Mouse (Mus musculus) limb, embryonic 12.5 days (tissue): ENCODE measurements at regions not wholly inside any gene's neighbourhood (a gene's known extent, or its start where the extent isn't known, plus 50 kb on each side); places are given as distances from the start of the nearest gene placed in this dataset.
A peak's percentile ranks its signal among the peaks of the same experiment; 100 is the strongest.

Experiments used
- ATAC-seq: fragments of 200-750 bp; cut with Nextera tagmentation; 2 replicates; pipeline ENCODE4 v1.8.0; 2017; ENCODE audit warnings: low read depth, moderate TSS enrichment; ENCODE audit not compliant: insufficient number of reproducible peaks, insufficient read depth, low FRiP score, low TSS enrichment
- H3K27ac ChIP-seq: fragments of 300-500 bp; sonication (generic); 2 replicates; pipeline ENCODE4 v1.5.1; 2016; ENCODE audit warnings: mild to moderate bottlenecking, moderate library complexity
- H3K27me3 ChIP-seq: fragments of 300-500 bp; sonication (generic); 2 replicates; pipeline ENCODE4 v1.6.1; 2016; ENCODE audit warnings: mild to moderate bottlenecking, moderate library complexity
- H3K36me3 ChIP-seq: fragments of 300-500 bp; sonication (generic); 2 replicates; pipeline ENCODE4 v1.6.1; 2016; ENCODE audit warnings: mild to moderate bottlenecking, moderate library complexity
- H3K4me1 ChIP-seq: fragments of 300-500 bp; sonication (generic); replicated peaks from 2 replicates; pipeline ENCODE4 v1.6.1; 2016
- H3K4me2 ChIP-seq: fragments of 300-500 bp; sonication (generic); 2 replicates; pipeline ENCODE4 v1.6.1; 2016; ENCODE audit warnings: mild to moderate bottlenecking, moderate library complexity
- H3K4me3 ChIP-seq: fragments of 300-500 bp; sonication (generic); replicated peaks from 2 replicates; pipeline ENCODE4 v1.5.1; 2016; ENCODE audit warnings: mild to moderate bottlenecking
- H3K9ac ChIP-seq: fragments of 300-500 bp; sonication (generic); replicated peaks from 2 replicates; pipeline ENCODE4 v1.6.1; 2016; ENCODE audit warnings: mild to moderate bottlenecking, moderate library complexity
- H3K9me3 ChIP-seq: fragments of 300-500 bp; sonication (generic); 2 replicates; pipeline ENCODE4 v1.6.1; 2016; ENCODE audit warnings: mild to moderate bottlenecking, moderate library complexity
- WGBS: fragments of 180-500 bp; shearing (Covaris S2); methylation state at CpG from one replicate; pipeline ENCODE4 v1.1.7; 2016; 5-methylcytosine and 5-hydroxymethylcytosine counted together

GRCm38 (mm10) chr2:146625166-146625751, 113.1 kb upstream of the Ralgapa2 start:
- Histone ChIP-seq H3K36me3 (no peaks in the 10 kb centered on the region), H3K9me3 (no peaks in the 10 kb centered on the region), H3K4me3 (no peak overlapping the region), H3K4me1 (0 out of 2 replicates have a peak, but pooled peaks cover 3% of the 10 kb centered on the region), H3K27ac (no peak overlapping the region), H3K9ac (no peak overlapping the region), H3K4me2 (no peak overlapping the region), H3K27me3 (peaks cover 6% of the 10 kb centered on the region)
- ATAC-seq: no peak
- 63% methylated on average over 5 of the region's 5 CpGs for WGBS

DNA sequence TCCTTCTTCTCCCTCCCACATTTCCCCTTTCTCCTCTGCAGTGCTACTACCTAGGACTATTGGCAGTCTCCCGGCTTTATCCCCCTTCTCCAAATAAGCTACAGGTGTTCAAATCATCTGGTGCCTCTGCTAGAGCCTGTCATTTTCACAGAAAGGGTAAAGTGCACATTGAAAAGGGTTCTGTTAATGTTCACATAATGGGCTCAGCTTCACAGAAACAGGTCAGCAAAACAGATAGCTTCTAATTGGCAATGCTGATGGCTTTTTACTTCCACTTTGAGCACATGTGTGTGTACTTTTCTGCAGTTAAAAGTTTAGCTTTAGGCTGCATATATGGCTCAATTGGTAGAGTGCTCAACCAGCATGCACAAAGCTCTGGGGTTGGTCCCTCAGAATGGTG, 114.4 kb upstream of the Ralgapa2 start:
- H3K9ac ChIP-seq: no peak overlapping the region
- ATAC-seq: no peak
- 22% methylated on average over 1 of the region's 1 CpGs for WGBS
- no peaks in the 10 kb centered on the region for H3K36me3 ChIP-seq
- H3K4me1 ChIP-seq: 0 out of 2 replicates have a peak, but pooled peaks cover under 1% of the 10 kb centered on the region
- H3K4me2 ChIP-seq: no peak overlapping the region
- no peaks in the 10 kb centered on the region for H3K9me3 ChIP-seq
- H3K27me3 ChIP-seq: peaks cover 3% of the 10 kb centered on the region
- H3K27ac ChIP-seq: no peak overlapping the region
- no peak overlapping the region for H3K4me3 ChIP-seq

- Histone ChIP-seq H3K27ac (no peak overlapping the region), H3K9me3 (no peaks in the 10 kb centered on the region), H3K4me3 (no peak overlapping the region), H3K4me2 (no peak overlapping the region), H3K27me3 (peaks cover 3% of the 10 kb centered on the region), H3K4me1 (no peaks in the 10 kb centered on the region), H3K36me3 (no peaks in the 10 kb centered on the region), H3K9ac (no peak overlapping the region)
- 63% methylated on average over 3 of the region's 3 CpGs for WGBS
- no peak for ATAC-seq
Observed at GRCm38 (mm10) chr2:146630179-146630578, 118.0 kb upstream of the Ralgapa2 start.

GRCm38 (mm10) chr2:146631098-146631497, 119.0 kb upstream of the Ralgapa2 start:
- Histone ChIP-seq H3K4me1 (no peaks in the 10 kb centered on the region), H3K4me3 (no peak overlapping the region), H3K9me3 (no peaks in the 10 kb centered on the region), H3K9ac (no peak overlapping the region), H3K27me3 (peaks cover 3% of the 10 kb centered on the region), H3K4me2 (no peak overlapping the region), H3K36me3 (no peaks in the 10 kb centered on the region), H3K27ac (no peak overlapping the region)
- WGBS: 76% methylated on average over 5 of the region's 5 CpGs
- ATAC-seq: no peak

DNA sequence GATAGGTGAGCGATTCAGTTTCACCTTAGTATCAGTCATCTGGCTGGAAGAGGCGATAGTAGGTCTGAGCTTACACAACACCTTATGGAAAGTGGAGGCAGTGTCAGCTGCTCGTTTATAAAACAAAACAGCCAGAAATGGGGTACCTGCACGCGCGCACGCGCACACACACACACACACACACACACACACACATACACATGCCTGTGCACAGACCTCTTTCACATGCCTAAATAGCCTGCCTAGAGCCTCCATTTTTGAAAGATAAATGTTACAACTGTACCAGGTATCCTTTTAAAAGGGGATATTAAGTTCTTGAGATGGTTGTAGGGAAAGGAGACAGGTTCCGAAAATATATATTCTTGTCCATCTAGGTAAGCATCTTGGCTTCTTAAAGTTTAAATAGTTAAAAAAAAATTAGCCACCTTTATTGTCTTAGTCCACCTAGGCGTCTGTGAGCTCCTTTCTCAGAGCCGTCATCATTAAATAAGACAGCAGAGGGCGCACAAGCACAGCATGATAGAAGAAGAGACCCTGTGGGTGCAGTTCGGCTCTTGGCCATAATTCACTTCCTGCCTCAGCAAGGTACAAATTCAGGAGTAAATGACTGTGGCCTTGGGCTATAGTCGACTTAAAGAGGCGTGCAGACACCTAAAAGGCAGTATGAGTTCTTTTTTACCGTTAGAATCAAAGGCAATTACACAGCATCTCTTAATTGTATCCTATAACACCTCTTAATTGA, 121.4 kb upstream of the Ralgapa2 start:
- H3K36me3 ChIP-seq: no peaks in the 10 kb centered on the region
- no peak for ATAC-seq

GRCm38 (mm10) chr2:146637573-146637972, 125.4 kb upstream of the Ralgapa2 start:
- 70% methylated on average over 5 of the region's 5 CpGs for WGBS
- Histone ChIP-seq H3K36me3 (no peaks in the 10 kb centered on the region), H3K4me3 (no peak overlapping the region), H3K27me3 (no peaks in the 10 kb centered on the region), H3K9me3 (no peaks in the 10 kb centered on the region), H3K4me2 (no peak overlapping the region), H3K4me1 (no peaks in the 10 kb centered on the region), H3K9ac (no peak overlapping the region), H3K27ac (no peak overlapping the region)
- no peak for ATAC-seq

More for the DNA sequence above, 121.4 kb upstream of the Ralgapa2 start:
- Histone ChIP-seq H3K27me3 (no peaks in the 10 kb centered on the region; the same call in 1 of the 2 replicates), H3K4me2 (no peak overlapping the region), H3K9me3 (no peaks in the 10 kb centered on the region), H3K4me3 (no peak overlapping the region), H3K4me1 (no peaks in the 10 kb centered on the region), H3K9ac (no peak overlapping the region), H3K27ac (no peak overlapping the region)
- WGBS: 46% methylated on average over 16 of the region's 16 CpGs

DNA sequence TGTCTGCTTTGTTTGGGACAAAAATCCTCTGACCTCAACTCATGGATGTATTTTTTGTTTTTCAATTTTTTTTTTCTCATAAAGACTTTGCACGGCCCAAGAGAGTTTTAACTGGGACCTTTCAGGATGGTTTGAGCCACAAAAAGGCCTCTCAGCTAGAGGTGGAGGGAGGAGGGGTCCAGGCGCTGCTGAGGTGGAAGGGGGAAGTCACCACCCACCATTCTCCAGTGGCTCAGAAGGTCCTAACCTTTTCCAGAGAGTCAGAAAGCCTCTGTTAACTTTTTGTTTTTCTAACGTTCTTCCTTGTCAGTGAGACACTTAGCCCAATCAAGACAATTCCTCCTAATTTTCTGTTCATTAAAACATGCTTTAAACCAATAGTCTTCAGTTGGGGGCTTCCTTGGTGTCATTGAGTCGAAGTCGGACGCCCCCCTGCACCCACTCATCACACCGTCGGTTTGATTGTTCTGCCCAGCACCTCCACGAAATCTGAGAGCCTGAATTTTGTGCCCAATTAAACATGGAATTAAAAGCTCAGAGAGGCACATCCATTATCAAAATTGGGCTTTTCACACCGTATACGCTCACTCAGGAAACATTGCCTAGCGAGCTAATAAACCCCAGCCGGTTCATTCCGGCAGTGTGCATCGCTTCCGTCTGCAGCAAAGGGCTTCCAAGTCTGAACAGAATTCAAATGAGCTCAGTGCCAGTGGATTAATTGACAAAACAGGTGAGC, 134.3 kb upstream of the Ralgapa2 start:
- 32% methylated on average over 16 of the region's 16 CpGs for WGBS
- Histone ChIP-seq H3K36me3 (no peaks in the 10 kb centered on the region), H3K9me3 (no peaks in the 10 kb centered on the region), H3K4me1 (peaks cover 8% of the 10 kb centered on the region; the same call in 1 of the 2 replicates), H3K27ac (no peak overlapping the region), H3K9ac (no peak overlapping the region), H3K4me2 (peak overlapping the region; percentile 42), H3K27me3 (no peaks in the 10 kb centered on the region), H3K4me3 (no peak overlapping the region)
- ATAC-seq: peak; percentile 56; the same call in 1 of the 2 replicates

DNA sequence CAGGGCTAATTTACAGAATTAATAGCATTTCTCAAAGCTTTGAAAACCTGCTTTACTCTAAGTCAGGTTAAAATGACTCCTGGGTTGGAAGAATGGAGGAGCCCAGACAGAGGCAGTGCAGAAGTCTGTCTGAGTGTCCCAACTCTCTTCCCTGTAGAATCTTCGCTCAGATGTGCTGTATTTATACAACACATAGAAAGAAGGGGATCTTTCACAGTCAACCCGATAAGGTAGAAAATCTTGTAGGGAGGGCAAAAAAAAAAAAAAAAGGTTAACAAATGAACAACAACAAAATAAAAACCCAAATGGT, 134.8 kb upstream of the Ralgapa2 start:
- Histone ChIP-seq H3K27ac (no peak overlapping the region), H3K4me3 (no peak overlapping the region), H3K4me2 (peak overlapping the region; percentile 42), H3K27me3 (no peaks in the 10 kb centered on the region), H3K4me1 (peaks cover 8% of the 10 kb centered on the region; the same call in 1 of the 2 replicates), H3K9me3 (no peaks in the 10 kb centered on the region), H3K36me3 (no peaks in the 10 kb centered on the region), H3K9ac (no peak overlapping the region)
- 91% methylated on average over 2 of the region's 2 CpGs for WGBS
- ATAC-seq: no peak

GRCm38 (mm10) chr2:146661346-146661745, 149.2 kb upstream of the Ralgapa2 start:
- Histone ChIP-seq H3K9ac (no peak overlapping the region), H3K4me1 (no peaks in the 10 kb centered on the region), H3K4me3 (no peak overlapping the region), H3K27me3 (no peaks in the 10 kb centered on the region), H3K9me3 (no peaks in the 10 kb centered on the region), H3K4me2 (no peak overlapping the region), H3K36me3 (no peaks in the 10 kb centered on the region), H3K27ac (no peak overlapping the region)
- no peak for ATAC-seq
- 57% methylated on average over 3 of the region's 3 CpGs for WGBS

DNA sequence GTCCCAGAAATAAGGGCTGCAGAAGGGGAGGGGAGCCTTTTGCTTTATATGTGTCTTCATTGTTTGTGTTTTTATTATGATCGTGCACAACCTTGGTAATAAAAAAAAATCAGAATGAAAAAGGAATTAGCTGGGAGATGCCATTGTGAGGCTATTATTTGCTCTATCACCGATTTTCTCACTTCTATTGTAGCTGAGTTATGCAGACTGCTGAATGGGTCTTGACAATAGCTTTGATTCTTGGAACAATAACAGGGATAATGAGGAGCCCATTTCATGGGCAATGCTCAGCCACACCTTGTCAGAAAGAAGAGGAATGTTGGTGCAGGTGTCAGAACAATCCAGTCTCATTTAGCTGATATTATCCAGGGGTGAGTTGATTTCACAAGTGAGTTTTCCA, 160.6 kb upstream of the Ralgapa2 start:
- Histone ChIP-seq H3K4me1 (no peaks in the 10 kb centered on the region), H3K27ac (no peak overlapping the region), H3K4me2 (no peak overlapping the region), H3K9ac (no peak overlapping the region), H3K9me3 (no peaks in the 10 kb centered on the region), H3K4me3 (no peak overlapping the region), H3K27me3 (no peaks in the 10 kb centered on the region), H3K36me3 (no peaks in the 10 kb centered on the region)
- 72% methylated on average over 2 of the region's 2 CpGs for WGBS
- ATAC-seq: no peak

GRCm38 (mm10) chr2:146681979-146682378, 169.8 kb upstream of the Ralgapa2 start:
- Histone ChIP-seq H3K27me3 (no peaks in the 10 kb centered on the region), H3K4me1 (peaks cover 10% of the 10 kb centered on the region), H3K36me3 (no peaks in the 10 kb centered on the region), H3K4me3 (no peak overlapping the region), H3K9ac (no peak overlapping the region), H3K27ac (no peak overlapping the region), H3K9me3 (no peaks in the 10 kb centered on the region), H3K4me2 (no peak overlapping the region)
- no peak for ATAC-seq
- 63% methylated on average over 3 of the region's 3 CpGs for WGBS
